Mouse (Mus musculus) C2C12 (cell line): ENCODE data around the gene Ubxn7. TPM values are rescaled to one million over a fixed set of nuclear protein-coding genes. Genes with fewer than 3 reads are reported as not detected.

Source experiments
- H3K27me3 ChIP-seq: one replicate; pipeline ENCODE4 v1.6.1; 2011; ENCODE audit not compliant: control insufficient read depth, insufficient read depth, insufficient read length
- H3K36me3 ChIP-seq: one replicate; pipeline ENCODE4 v1.6.1; 2011; ENCODE audit not compliant: control insufficient read depth, insufficient read depth
- H3K4me3 ChIP-seq: one replicate; pipeline ENCODE4 v1.5.1; 2011; ENCODE audit warnings: mild to moderate bottlenecking, control low read depth; ENCODE audit not compliant: poor library complexity, insufficient read depth, severe bottlenecking
- H3K79me2 ChIP-seq: one replicate; pipeline ENCODE4 v1.6.1; 2011; ENCODE audit not compliant: control insufficient read depth, insufficient read depth
- H3K79me3 ChIP-seq: one replicate; pipeline ENCODE4 v1.6.1; 2011; ENCODE audit warnings: low read depth, control low read depth
- H3ac ChIP-seq: one replicate; pipeline ENCODE3; 2011; ENCODE audit warnings: low read depth; ENCODE audit not compliant: control insufficient read depth, insufficient read length
- CEBPB ChIP-seq: IDR thresholded peaks from one replicate; pipeline ENCODE4 v1.6.1; 2011; ENCODE audit warnings: low read depth, mild to moderate bottlenecking, control low read depth, moderate library complexity
- CTCF ChIP-seq: IDR thresholded peaks from one replicate; pipeline ENCODE4 v1.5.1; 2011; ENCODE audit not compliant: control insufficient read depth, insufficient read depth, insufficient read length
- FOSL1 ChIP-seq: IDR thresholded peaks from one replicate; pipeline ENCODE4 v1.8.0; 2011; ENCODE audit warnings: mild to moderate bottlenecking, low read length; ENCODE audit not compliant: poor library complexity, insufficient read depth, severe bottlenecking
- MAX ChIP-seq: IDR thresholded peaks from one replicate; pipeline ENCODE4 v1.6.1; 2011; ENCODE audit warnings: mild to moderate bottlenecking, control low read depth
- MYOD1 ChIP-seq: IDR thresholded peaks from one replicate; pipeline ENCODE4 v1.6.1; 2011; ENCODE audit warnings: low read depth; ENCODE audit not compliant: control insufficient read depth, insufficient read length
- MYOG ChIP-seq: IDR thresholded peaks from one replicate; pipeline ENCODE4 v1.6.1; 2011; ENCODE audit not compliant: control insufficient read depth, insufficient read length; ENCODE audit errors: extremely low read depth
- USF1 ChIP-seq: IDR thresholded peaks from one replicate; pipeline ENCODE4 v1.6.1; 2011; ENCODE audit warnings: low read depth, mild to moderate bottlenecking, control low read depth, moderate library complexity
- polyA plus RNA-seq: library from polyadenylated mRNA; unstranded; fragments of >200 nt; fragmentation: generic; extraction: Trizol; gene quantifications from one replicate; pipeline ENCODE4 v1.2.1, GENCODE M21; 2012; ENCODE audit warnings: missing spikeins

The Ubxn7 gene
- polyA plus RNA-seq, 1 experiment: 10.8 TPM

DNA sequence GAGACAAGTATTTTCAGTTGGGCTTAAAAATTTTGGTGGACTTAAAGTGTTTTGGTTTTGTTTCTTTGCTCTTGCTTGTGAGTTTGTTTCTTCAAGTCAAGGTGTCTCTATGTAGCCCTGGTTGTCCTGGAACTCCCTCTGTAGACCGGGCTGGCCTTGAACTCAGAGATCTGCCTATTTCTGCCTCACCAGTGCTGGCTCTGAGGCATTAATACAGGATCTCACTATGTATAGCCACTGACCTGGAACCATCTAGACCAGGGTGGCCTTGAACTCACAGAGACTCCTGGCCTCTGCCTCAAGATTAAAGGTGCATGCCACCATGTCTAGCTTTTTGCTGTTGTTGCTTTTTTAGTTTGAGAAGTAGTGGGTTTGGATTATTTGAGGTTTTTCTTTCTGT is 99.9 kb downstream of the Ubxn7 start:
- no peaks in the 10 kb centered on the region for H3K36me3 ChIP-seq
- H3K4me3 ChIP-seq: no peak overlapping the region

DNA sequence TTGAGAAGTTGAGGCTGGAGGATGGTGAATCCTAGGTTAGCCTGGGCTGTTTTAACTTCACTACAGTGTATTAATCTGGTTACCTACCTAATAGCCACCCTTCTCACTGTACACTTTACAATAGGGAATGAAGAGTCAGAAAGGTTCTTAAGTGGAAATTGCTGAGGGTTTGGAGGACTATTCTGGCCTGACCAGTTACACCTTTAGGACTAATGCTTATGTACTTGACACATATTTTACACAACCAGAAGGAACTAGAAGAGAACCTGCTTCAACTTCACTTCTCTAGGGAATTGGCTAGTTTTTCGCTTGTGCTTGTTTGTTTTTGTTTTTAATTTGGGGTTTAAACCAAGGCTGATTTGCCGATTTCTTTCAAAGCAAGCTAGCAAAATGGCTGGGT is 101.1 kb downstream of the Ubxn7 start:
- no peak overlapping the region for H3K4me3 ChIP-seq
- TF ChIP-seq USF1: no peak
- TF ChIP-seq FOSL1: no peak
- TF ChIP-seq CTCF: no peak
- no peak for TF ChIP-seq MYOG
- no peak for TF ChIP-seq MAX
- no peaks in the 10 kb centered on the region for H3K36me3 ChIP-seq
- no peaks in the 10 kb centered on the region for H3K27me3 ChIP-seq
- peaks cover 6% of the 10 kb centered on the region for H3K79me3 ChIP-seq
- H3K79me2 ChIP-seq: peaks cover 24% of the 10 kb centered on the region
- H3ac ChIP-seq: no peak overlapping the region

More for the DNA sequence above, 99.9 kb downstream of the Ubxn7 start:
- no peak for TF ChIP-seq CEBPB
- no peak for TF ChIP-seq MYOD1
- TF ChIP-seq CTCF: no peak
- TF ChIP-seq USF1: no peak
- no peak for TF ChIP-seq MAX
- TF ChIP-seq MYOG: no peak
- TF ChIP-seq FOSL1: no peak
- Histone ChIP-seq H3K79me2 (peaks cover 24% of the 10 kb centered on the region), H3K79me3 (peaks cover 6% of the 10 kb centered on the region), H3ac (no peak overlapping the region), H3K27me3 (no peaks in the 10 kb centered on the region)

DNA sequence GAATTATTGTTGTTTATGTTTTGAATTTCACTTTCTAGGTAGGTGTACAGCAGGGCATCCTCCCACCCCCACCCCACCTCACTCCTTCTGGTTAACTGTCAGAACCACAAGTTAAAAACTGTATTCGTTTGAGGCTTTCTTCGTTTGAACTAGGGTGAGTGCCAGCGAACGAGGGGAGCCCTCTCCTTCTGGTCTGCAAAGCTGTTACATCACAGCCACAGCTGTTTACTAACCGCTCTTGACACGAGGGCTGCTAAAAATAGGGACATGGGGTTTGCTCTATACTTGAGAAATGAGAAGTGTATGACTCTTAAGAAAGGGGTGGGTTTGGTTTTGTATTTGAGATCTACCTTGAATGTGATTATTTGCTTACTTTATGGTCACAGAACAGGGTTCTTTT is 102.0 kb downstream of the Ubxn7 start:
- H3K27me3 ChIP-seq: no peaks in the 10 kb centered on the region
- H3K36me3 ChIP-seq: no peaks in the 10 kb centered on the region
- H3ac ChIP-seq: no peak overlapping the region
- H3K79me3 ChIP-seq: peaks cover 6% of the 10 kb centered on the region
- no peak for TF ChIP-seq MAX
- H3K79me2 ChIP-seq: peaks cover 24% of the 10 kb centered on the region
- no peak overlapping the region for H3K4me3 ChIP-seq

DNA sequence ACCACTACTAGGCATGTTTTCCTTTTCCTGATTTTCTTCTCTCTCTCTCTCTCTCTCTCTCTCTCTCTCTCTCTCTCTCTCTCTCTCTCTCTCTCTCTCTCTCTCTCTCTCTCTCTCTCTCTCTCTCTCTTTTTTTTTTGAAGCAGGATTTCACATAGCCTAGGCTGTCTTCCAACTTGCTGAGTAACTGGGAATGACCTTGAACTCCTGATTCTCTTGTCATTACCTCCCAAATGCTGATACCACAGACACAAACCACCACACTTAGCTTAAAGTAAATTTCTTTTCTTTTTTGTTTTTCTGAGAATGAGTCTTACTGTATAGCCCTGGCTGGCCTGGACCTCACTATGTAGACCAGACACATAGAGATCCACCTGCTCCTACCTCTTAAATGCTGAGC is 102.6 kb downstream of the Ubxn7 start:
- Histone ChIP-seq H3K27me3 (no peaks in the 10 kb centered on the region), H3K79me3 (peaks cover 6% of the 10 kb centered on the region), H3K79me2 (peaks cover 24% of the 10 kb centered on the region), H3ac (no peak overlapping the region), H3K4me3 (no peak overlapping the region), H3K36me3 (no peaks in the 10 kb centered on the region)
- no peak for TF ChIP-seq MYOD1
- TF ChIP-seq CTCF: no peak
- TF ChIP-seq MYOG: no peak
- TF ChIP-seq USF1: no peak
- no peak for TF ChIP-seq MAX
- TF ChIP-seq CEBPB: no peak
- TF ChIP-seq FOSL1: no peak

DNA sequence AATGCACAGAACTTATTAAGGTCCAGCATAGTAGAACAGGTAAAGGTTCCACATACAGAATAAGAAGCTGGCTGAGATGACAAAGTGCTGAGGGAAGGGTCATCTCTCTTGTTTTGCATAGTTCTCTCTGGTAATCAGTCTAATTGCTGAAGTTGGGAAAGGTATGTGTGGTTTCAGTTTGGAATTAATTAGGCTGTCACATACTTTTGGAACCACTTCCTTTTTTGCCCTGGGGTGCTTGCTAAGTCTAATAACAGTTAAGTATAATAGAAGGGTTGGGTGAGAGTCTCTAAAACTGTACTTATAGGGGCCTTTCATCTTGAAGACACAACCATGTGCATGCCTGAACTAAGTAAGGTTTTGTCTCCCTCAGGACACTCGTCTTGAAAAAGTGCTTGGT is 104.6 kb downstream of the Ubxn7 start:
- Histone ChIP-seq H3K79me2 (peaks cover 15% of the 10 kb centered on the region), H3K4me3 (no peak overlapping the region), H3K27me3 (no peaks in the 10 kb centered on the region), H3ac (no peak overlapping the region), H3K36me3 (no peaks in the 10 kb centered on the region), H3K79me3 (peaks cover 6% of the 10 kb centered on the region)
- TF ChIP-seq CEBPB (no peak), MAX (no peak), MYOG (no peak), CTCF (no peak), MYOD1 (no peak), USF1 (no peak), FOSL1 (no peak)

DNA sequence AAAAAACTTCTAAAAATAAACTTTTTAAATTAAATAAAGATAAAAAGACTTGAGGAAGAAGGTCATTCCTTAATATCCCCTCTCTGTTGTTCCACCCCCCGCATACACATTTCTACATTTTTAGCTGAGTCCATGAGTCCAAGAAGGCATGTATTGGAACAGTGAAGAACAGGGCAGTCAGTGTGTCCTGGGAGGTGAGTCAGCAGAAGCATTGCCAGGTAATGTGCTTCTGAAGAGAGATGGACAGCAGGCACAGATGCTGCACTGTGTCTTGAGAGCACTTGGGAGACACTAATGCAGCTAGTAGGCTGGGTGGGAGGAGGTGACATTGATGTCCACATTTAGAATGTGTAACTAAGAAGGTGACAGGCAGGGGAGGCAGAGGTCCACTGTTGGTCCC is 105.2 kb downstream of the Ubxn7 start:
- H3K4me3 ChIP-seq: no peak overlapping the region
- TF ChIP-seq USF1 (no peak), MYOD1 (no peak), FOSL1 (no peak), MAX (no peak), CEBPB (no peak), CTCF (no peak), MYOG (no peak)

More for the DNA sequence above, 105.2 kb downstream of the Ubxn7 start:
- no peak overlapping the region for H3ac ChIP-seq
- H3K36me3 ChIP-seq: no peaks in the 10 kb centered on the region
- H3K79me3 ChIP-seq: peaks cover 4% of the 10 kb centered on the region
- H3K27me3 ChIP-seq: no peaks in the 10 kb centered on the region
- H3K79me2 ChIP-seq: peaks cover 9% of the 10 kb centered on the region
